Mouse (Mus musculus) spleen, adult 2 months (tissue): ENCODE results near the gene Rgs5.

Experiments used
- CTCF ChIP-seq: fragments of 200-500 bp; IDR thresholded peaks from 2 replicates; pipeline ENCODE4 v1.5.1; 2011; ENCODE audit warnings: mild to moderate bottlenecking, inconsistent platforms; ENCODE audit not compliant: insufficient read depth, insufficient read length, insufficient replicate concordance; ENCODE audit errors: extremely low read depth
- POLR2A ChIP-seq: fragments of 200-500 bp; IDR thresholded peaks from 2 replicates; pipeline ENCODE4 v1.6.1; 2011; ENCODE audit warnings: low read depth, low read length, inconsistent platforms

DNA sequence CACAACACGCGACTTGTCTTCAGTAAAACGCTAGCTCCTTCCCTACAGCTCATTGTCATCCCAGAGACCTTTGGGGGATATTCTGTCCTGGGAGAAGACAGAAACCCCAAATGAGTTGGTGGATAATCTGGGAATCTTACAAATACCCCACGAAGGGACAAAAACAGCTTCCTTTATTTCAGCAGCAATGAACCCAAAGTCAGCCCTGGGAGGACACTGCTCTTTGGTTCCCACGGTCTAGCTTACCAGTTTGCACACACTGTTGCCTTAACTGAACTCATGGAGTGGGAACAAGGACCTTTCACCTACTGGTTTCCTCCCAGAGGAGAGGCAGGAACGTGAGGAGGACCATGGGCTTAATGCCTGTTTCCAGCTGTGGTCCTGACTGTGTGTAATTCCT, 81.9 kb downstream of the Rgs5 start:
- TF ChIP-seq CTCF, result no peak
- TF ChIP-seq POLR2A, result no peak
